Mouse (Mus musculus): ENCODE measurements around the gene Alkbh5. TPM values are rescaled to one million over a fixed set of nuclear protein-coding genes. Genes with fewer than 3 reads are reported as not detected.
"Not testable (repeated sequence)": the region's sequence is repeated elsewhere in the genome, so short reads cannot be mapped to it uniquely, and the experiment has no call there.

Gene Alkbh5
- total RNA-seq, 2 experiments from 2014 or later, result 55.2 to 55.6 TPM

DNA sequence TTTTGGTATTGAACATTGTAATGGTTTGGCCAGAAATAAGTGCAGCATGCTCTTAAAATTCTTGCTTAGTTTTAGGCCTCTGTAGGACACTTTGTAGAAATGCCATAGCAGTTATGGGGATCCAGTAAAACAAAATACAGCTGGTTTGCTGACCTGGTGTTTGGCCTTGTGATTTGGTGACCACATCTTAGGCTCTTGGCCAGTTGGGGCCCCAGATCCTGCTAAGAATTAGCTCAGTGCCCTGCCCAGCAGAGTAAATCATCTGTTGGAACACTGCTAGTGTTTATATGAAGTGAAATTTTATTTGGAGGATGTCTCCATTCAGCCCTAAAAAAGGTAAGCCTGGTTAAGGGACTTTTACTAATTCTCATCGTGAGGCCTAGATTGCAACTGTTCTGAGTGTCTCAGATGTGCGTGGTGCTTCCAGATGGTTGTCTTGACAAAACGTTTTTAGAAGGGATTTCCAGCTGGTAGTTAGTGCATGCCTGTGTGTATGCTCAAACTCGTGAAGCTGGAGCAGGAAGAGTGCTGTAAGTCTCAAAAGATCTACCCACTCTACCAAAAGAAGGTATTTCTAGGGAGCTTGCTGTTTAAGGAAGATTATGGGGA lies 3.9 kb downstream of the Alkbh5 start:
- DNase-seq (ENCODE audit: low spot score in 2 of 2), result peak; percentile 40 to 86
- intact Hi-C loops (cut with DNase I), result no loop called here

DNA sequence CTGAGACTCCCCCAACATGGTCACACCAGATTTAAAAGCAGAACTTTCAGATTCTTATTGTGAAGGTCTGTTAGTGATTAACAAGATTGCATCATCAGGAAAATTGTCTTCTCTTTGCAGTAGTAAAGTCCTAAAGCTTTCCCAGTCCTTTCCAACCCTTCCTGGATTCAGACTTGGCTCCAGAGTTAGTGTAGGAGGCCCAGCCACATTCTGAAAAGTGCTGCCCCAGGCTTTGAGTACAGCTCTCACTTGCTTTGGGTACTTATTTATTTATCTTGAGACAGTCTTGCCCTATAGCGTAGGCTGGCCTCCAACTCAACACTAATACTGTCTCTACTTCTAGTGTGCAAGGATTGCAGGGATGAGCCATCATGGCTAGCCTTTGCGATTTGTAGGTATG lies 4.6 kb downstream of the Alkbh5 start:
- DNase-seq (ENCODE audit: low spot score in 2 of 2), result no peak
- intact Hi-C loops (cut with DNase I), result no loop called here

DNA sequence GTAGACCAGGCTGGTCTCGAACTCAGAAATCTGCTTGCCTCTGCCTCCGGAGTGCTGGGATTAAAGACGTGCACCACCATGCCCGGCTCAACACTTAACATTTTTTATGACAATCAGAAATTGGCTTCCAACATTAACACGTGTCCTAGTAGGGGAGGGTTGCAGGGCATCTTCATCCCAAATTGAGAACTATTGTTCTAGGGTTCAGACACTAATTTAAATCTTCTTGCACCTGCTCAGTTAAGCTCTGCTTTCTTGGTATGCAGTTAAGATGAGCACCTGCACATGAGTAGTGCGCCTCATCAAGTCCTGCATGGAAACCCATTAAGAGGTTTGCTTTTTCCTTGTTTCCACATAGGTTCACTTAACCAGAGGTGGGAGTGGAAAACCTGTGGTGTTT lies 5.7 kb downstream of the Alkbh5 start:
- no peak for DNase-seq (ENCODE audit: low spot score in 2 of 2)
- intact Hi-C loops (cut with DNase I), result no loop called here

GRCm38 (mm10) chr11:60543211-60543610 lies 7.0 kb downstream of the Alkbh5 start:
- intact Hi-C loops (cut with DNase I); DNase-seq (ENCODE audit: low spot score in 2 of 2): not testable (repeated sequence)

DNA sequence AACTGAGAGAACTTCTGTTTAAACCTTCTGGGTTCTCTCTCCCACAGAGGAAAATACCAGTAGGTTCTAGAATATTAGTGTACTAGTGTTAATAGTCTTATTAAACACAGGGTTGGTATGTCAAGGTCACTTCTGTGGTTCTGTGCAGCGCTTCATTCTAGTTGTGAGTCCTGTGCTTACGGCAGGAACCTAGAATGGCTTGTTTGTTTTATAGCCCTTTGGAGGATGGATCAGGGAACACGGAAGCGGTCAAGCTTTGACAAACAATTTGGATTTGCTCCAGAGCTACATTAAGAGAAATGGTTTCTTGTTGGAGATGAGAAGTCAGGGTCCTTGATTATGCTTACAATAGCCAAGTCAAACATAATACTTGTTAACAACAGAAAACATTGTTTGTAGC lies 9.3 kb downstream of the Alkbh5 start:
- DNase-seq (ENCODE audit: low spot score in 2 of 2), result no peak
- intact Hi-C loops (cut with DNase I), result no loop called here

DNA sequence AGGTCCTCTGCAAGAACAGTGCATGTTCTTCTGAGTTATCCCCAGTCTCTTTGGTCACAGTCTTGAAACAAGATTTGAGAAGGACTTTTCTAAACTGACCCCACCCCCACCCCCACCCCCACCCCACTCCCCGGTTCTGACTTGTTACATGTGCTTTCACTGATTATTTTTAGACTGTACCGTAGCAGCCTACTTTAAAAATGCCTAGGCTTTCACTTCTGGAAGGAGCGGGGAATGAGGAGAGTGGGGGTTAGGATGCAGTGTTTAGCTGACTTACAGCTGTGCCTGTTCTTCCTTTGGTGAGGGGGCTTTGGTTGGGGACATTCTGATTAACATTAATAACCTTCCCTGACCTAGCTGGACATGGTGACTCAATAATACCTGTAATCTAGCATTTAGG lies 11.9 kb downstream of the Alkbh5 start:
- intact Hi-C loops (cut with DNase I), result no loop called here
- DNase-seq (ENCODE audit: low spot score in 2 of 2), result no peak

DNA sequence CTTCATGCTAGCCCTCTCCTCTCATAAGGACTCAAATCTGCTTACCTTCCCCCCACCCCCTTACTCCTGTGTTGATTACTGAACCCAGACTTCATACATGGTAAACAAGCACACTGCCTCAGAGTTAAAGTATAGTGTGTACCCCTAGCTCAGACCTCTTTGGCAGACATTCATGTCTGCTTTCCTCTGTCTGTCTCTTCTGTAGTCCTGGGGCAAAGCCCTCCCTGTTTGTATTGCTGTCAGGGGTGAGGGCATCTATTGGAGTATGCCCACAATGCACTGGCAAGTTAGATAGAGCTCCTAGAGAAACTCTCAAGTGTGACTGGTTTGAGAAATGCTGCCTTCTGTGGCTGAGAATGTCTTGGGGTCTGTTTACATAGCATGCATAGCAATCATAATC lies 16.9 kb downstream of the Alkbh5 start:
- intact Hi-C loops (cut with DNase I), result no loop called here
- no peak for DNase-seq (ENCODE audit: low spot score in 2 of 2)

GRCm38 (mm10) chr11:60557675-60558074 lies 21.5 kb downstream of the Alkbh5 start:
- intact Hi-C loops (cut with DNase I), result no loop called here
- no peak for DNase-seq (ENCODE audit: low spot score in 2 of 2)

DNA sequence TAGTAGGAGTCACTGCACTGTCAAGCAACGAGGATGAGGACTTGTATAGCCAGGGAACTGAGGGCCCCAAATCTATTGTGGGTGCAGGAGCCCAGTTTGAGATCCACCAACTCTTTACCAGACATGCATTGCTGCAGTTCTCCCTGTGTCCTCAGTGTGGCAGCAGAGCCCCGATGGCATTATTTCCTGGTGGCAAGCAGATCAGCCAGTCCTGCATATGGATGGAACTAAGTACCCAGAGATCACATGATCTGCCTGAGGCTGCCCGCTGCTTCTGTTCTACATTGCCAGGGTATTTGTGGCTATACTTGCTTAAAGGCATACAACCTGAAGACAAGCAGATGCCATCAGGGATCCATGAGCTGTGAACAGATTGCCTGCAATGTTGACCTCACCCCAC lies 23.2 kb downstream of the Alkbh5 start:
- intact Hi-C loops (cut with DNase I), result no loop called here
- peak; percentile 76 to 80 for DNase-seq (ENCODE audit: low spot score in 2 of 2)

DNA sequence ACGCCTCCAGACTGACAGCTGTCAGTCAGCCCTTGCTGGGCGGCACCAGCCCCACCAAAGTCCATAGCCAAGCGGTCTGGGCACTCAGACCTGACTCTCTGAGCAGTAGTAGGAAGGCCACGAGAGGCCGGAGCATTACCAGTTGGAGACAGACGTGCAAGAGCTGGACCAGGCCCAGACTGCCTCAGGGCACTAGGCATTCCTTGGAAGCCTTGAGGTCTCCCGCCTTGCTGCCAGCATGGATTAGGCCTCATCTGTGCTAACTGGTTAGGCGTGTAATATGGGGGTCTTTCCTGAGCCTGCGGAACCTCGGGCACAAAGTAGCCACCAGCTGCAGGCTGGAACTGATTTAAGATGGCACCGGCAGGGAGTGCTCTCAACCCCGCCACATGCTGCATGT lies 37.8 kb downstream of the Alkbh5 start:
- intact Hi-C loops (cut with DNase I); DNase-seq (ENCODE audit: low spot score in 2 of 2): not testable (repeated sequence)

Other genes with a start within 250 kb of the Alkbh5 start
- gene Tom1l2, start 183.5 kb upstream of the Alkbh5 start, total RNA-seq (2021), result 100 to 1,000 TPM; 200 to 203 TPM
- gene Drc3, start 183.1 kb upstream of the Alkbh5 start, total RNA-seq (2021), result 10 to 100 TPM in 1 of 2 experiments, 1 to 10 TPM in 1; 9.1 to 11.1 TPM
- gene Gid4, start 119.2 kb upstream of the Alkbh5 start, total RNA-seq (2021), result 10 to 100 TPM; 51.6 to 53.7 TPM
- gene Atpaf2, start 117.9 kb upstream of the Alkbh5 start, total RNA-seq (2021), result 10 to 100 TPM; 25.0 to 31.8 TPM
- 10 to 100 TPM; 70.8 to 76.6 TPM for gene Drg2, start 81.8 kb upstream of the Alkbh5 start, total RNA-seq (2021)
- under 1 TPM; 0.07 to 0.09 TPM for gene Myo15, start 67.0 kb upstream of the Alkbh5 start, total RNA-seq (2021)
- gene Llgl1, start 163.3 kb downstream of the Alkbh5 start, total RNA-seq (2021), result 10 to 100 TPM; 37.1 to 40.6 TPM
- gene Flii, start 190.9 kb downstream of the Alkbh5 start, total RNA-seq (2021), result 10 to 100 TPM; 49.2 to 53.8 TPM
- gene Mief2, start 192.0 kb downstream of the Alkbh5 start, total RNA-seq (2021), result 10 to 100 TPM; 22.5 to 23.0 TPM
- 1 to 10 TPM; 4.2 to 5.1 TPM for gene Top3a, start 241.0 kb downstream of the Alkbh5 start, total RNA-seq (2021)
- 10 to 100 TPM; 30.1 to 32.5 TPM for gene Smcr8, start 241.1 kb downstream of the Alkbh5 start, total RNA-seq (2021)

All from left cerebral cortex, postnatal 25 days (tissue).